Mouse (Mus musculus) embryo, embryonic 11.5 days (tissue): ENCODE measurements around the gene Gucy2d.
A peak's percentile ranks its signal among the peaks of the same experiment; 100 is the strongest.

Source experiments
- DNase-seq: peaks from one replicate; pipeline ENCODE4 v3.0.0-alpha.2; 2012; ENCODE audit warnings: low read depth, low spot score

Gucy2d gene

DNA sequence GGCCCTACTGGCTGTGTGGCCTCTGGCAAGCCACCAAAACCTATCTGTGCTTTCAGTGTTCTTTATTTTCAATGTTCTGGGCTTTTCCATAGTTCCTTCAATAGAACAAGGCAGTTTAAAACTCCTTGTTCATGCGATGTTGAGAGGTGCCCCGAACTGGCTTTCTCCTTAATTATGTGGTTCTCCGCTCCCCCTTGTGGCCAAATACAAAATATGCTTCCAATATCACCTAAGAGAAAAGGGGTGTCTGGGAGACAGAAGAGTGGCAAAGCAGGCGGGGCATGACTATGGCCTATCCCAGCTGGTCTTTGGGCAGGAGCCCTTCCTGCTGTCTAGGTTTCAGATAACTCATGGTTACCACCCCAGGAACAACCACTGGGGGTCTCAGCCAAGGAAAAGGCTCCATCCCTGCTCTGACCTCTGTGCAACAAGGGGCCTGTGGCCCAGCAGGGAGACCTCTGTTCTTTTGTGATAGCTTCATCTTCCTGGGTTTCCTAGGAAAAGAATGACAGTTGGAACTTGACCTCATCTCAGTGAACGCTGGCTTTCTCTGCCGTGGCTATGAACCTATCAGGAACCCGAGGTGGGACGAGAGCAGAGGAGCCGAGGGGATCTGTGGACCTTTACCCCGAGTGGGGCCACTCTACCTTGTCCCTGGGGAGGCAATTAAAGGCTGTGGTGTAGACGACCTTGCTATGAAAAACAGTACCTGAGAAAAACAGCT lies 7.5 kb downstream of the Gucy2d start:
- no peak for DNase-seq

- no peak for DNase-seq
Measured at GRCm38 (mm10) chr7:98448309-98448630, 8.1 kb downstream of the Gucy2d start.

- DNase-seq, result no peak
Measured at GRCm38 (mm10) chr7:98449696-98450095, 9.5 kb downstream of the Gucy2d start.

DNA sequence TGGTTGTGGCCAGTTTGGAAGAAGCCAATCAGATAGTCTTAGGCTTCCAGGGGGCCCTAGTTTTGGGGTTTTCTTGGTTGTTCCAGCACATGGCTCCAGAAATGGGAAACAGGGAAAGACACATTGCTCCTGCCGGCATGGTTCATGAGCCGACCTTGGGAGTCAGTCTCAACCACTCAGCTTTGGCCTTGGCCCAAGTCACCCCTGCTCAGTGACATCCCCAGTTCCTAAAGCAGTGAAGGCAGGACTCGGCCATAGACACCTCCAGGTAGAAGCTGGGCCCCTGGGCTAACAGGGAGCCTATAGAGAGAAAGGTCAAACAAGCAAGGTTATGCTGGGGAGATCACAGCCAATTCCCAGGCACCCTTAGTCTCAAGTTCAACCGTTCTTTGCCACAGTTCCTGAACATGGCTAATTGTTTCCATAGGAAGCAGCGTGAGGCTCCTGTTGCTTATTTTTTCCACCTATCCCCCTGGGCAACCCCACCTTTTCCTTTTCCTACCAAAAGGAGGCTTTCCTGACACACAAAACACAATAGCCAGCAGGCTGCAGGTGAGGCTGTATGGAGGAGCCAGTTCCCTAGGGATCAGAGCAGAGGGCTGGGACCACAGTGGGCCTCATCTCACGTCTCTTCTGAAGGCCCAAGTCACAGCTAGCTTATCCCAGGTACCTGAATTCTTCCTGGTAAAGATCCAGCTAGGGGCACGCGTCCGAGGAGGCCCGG lies 14.3 kb downstream of the Gucy2d start:
- DNase-seq, result no peak

DNA sequence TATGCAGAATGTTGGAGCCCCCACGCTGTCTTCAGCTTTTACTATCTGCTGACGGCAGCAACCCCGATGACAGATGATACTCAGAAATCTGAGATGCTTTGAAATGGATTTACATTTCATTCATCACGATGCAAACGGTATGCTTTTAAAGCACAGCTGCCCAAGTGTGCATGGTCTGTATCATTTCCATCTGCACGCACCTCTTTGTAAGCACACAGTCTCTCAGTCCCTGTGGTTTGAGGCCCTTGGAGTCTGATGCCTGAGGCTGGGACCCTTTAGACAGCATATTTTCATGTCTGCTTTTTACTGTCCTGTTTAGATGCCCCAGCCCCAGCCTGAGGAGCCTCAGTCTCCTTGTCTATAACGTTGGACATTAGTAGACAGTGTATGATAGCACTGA lies 20.1 kb downstream of the Gucy2d start:
- no peak for DNase-seq

DNA sequence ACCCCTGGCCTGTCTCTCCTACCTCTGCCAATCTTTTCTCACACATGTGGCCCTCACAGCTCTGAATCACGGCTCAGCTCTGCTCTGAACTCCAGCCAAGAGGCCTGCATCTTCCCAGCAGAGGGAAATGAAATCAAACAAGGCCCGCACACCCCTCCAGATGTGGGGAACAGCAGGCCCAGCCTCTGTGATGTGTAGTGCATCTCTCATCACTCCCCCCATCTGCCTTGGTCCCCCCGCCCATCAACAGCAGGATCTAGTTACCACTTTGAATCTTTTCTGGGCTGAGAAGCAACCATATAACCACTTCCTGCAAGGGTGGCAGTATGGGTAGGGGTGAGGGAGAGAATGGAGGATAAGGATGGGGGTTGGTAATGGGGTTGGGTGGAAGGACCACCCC lies 28.9 kb downstream of the Gucy2d start:
- no peak for DNase-seq

- no peak for DNase-seq
Measured at GRCm38 (mm10) chr7:98472529-98472928, 32.3 kb downstream of the Gucy2d start.

GRCm38 (mm10) chr7:98474558-98474957 lies 34.3 kb downstream of the Gucy2d start:
- no peak for DNase-seq

GRCm38 (mm10) chr7:98477153-98477552 lies 36.9 kb downstream of the Gucy2d start:
- DNase-seq, result no peak

DNA sequence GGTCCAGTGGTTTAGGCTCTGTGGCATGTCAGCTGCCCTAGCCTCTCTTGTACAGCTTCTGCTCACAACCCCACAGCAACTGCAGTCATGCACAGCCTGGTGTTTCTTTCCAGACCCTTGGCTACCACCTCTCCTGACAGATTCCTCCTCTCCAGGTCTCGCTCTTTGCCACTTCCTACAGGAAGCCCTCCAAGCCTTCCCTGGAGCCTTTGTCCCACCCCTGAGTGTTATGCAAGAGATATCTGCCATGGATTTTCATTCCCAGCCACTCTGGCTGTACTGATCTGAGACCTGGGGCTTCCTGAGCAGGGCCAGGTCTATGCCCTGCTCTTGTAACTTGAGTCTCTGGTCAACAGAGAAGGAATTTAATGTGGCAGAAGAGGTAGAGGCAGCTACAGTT lies 40.3 kb downstream of the Gucy2d start:
- no peak for DNase-seq

- DNase-seq, result peak; percentile 71
Measured at GRCm38 (mm10) chr7:98481066-98481734, 41.0 kb downstream of the Gucy2d start.

DNA sequence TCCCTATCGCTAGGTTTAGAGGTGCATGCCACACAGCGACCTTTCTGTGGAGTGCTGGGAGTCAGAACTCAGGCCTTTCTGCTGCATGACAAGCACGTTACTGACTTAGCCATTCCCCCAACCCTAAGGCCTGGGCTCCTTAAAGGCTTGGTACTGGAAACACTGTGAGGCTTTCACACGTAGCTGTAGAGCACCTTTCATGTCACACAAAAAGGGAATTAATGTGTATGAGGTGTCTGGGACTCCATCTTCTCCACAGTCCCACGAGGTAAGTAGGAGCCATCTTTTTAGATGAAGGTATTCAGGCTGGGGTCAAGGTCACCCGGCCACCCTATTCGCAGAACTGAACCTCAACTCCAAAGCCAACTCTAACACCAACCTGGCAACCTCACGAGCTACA lies 41.6 kb downstream of the Gucy2d start:
- DNase-seq, result no peak

GRCm38 (mm10) chr7:98482551-98483267 lies 42.5 kb downstream of the Gucy2d start:
- no peak for DNase-seq

- no peak for DNase-seq
Measured at GRCm38 (mm10) chr7:98483268-98483607, 43.0 kb downstream of the Gucy2d start.

- DNase-seq, result no peak
Measured at GRCm38 (mm10) chr7:98484878-98485277, 44.7 kb downstream of the Gucy2d start.

GRCm38 (mm10) chr7:98485508-98485907 lies 45.3 kb downstream of the Gucy2d start:
- no peak for DNase-seq

DNA sequence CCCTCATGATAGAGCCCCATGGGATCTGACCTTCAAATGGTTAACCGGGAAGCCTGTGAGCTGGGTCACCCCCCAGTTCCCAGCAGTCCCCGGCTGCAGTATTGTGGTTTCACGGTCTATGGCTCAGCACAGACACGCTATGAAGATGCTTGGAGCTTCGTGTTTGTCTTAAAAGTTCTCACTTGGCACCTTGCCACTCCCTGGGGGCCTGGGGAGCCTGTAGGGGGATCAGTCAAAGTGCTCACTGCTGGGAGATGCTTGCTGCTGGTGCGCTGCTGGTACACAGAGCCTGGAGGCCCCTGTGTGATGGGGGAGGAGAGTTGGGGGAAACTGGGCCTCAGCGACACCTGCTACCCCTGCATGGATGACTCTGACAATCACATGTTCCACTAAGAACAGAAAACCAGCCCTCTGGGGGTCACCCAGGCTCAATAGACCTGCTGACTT lies 46.3 kb downstream of the Gucy2d start:
- DNase-seq, result no peak

DNA sequence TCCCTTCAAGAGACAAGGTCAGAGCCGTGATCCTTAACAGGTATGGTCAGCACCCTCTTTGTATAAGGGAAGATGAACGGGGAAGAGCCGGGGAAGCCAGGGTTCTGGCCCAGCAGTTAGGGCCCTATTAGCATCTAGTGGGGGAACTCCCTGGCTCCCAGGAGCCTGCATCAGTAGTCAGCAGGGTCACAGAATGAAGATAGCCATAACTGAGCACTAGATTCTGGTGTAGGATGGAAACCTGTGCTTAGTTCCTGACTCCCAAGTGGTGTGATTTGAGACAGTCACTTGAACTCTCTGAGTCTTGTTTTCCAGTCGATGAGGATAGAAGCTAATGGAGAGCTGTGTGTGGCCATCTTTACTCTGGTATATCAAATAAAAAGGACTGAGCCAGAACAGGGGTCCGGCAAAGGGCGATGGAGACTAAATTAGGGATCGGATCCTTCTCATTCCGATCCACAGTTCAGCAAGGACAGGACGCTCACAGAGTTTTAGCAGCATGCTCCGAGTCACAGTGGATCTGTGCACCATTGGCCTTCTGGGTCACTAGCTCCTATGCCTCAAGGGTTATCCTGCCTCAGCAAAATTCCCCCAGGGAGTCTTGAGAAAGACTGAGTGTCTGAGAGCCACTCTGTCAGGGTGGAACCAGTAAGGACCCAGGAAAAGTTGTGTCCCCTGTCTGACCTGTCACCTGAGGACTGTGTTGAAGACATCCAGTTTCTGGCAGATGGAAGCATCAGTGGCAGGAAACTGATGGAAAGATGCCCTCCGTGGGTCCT lies 47.2 kb downstream of the Gucy2d start:
- DNase-seq, result no peak

DNA sequence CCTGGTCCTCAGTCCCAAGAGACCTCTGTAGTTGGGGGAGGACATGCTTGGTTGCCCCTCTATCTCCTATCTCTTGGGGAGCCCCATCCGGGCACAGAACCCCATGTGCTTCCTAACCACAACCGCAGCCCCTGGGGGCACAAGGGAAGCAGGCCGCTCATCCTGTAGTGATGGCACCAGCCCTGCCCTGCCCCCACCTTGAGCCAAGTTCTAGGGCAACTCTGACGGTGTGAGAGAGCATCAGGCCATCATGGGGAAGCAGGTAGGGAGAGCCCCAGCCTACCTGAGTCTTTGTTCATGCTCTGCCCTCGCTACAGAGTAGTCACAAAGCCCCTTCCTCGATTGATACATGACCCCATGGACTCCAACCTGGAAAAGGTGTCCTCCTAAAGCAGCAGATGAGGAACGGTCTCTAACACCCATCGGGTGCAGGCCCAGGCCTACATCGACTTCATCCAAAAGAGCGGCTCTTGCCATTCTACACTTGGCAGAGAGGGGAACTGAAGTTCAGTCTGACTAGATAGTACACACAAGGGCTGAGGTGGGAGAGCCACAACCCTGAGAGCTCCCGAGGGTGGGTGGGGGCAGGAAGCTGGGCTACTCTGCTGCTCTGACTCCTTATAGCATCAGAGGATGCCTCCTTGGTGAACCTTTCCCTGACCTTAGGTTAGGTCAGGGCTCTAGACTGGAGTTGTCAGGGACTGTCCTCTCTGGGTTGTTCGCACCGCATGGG lies 48.3 kb downstream of the Gucy2d start:
- no peak for DNase-seq

DNA sequence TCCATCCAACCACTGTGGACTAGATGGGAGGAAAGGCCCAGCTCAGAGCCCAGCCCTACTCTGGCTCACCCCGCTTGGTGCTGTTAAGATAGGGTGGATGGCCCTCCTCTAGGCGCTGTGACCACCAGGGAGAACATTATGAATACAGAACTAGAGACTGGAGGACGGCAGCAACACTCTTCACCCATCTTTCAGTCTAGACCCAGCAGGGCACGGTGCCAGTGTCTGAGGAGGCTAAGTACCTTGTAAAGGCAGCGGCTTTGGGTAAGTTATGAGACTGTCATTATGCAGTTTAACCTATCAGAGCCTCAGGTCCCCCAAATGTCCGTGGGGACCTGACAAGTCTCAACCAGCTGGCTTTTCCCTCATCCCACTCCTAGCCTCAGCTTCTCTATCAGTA lies 48.9 kb downstream of the Gucy2d start, which contains the start of gene Lrrc32:
Gene Lrrc32 (plus strand): TSS at position 153 of the 400 bp plus-strand sequence.
- DNase-seq, result no peak

DNA sequence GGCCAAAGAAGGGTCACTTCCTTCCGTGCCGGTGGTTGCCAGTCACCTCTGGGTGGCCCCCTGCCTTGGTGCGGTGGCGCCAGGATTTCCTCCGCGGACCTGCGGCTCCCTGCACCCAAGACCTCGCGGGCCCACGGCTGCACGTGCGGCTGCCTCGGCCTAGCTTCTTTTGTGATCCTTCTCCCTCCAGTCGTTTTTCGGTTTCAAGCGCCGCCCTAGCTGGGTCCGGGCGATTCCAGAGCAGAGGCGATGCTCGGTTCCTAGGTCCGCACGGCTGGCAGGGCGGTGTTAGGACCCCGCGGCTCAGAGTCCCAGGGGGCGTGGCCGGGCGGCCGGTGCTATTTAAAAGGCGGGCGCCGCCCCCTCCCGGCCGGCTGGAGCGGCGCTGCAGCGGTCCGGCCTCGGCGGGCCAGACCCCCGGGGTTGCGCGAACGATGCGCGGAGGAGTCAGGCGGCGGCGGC lies 49.4 kb downstream of the Gucy2d start:
- DNase-seq, result peak; percentile 69
